Mouse (Mus musculus) right cerebral cortex, postnatal 14 days (tissue): ENCODE measurements at regions not wholly inside any gene's neighbourhood (a gene's known extent, or its start where the extent isn't known, plus 50 kb on each side); places are given as distances from the start of the nearest gene placed in this dataset.
A peak's percentile ranks its signal among the peaks of the same experiment; 100 is the strongest.

ENCODE experiments used
- DNase-seq: peaks from one replicate; pipeline ENCODE4 v3.0.0; 2022

DNA sequence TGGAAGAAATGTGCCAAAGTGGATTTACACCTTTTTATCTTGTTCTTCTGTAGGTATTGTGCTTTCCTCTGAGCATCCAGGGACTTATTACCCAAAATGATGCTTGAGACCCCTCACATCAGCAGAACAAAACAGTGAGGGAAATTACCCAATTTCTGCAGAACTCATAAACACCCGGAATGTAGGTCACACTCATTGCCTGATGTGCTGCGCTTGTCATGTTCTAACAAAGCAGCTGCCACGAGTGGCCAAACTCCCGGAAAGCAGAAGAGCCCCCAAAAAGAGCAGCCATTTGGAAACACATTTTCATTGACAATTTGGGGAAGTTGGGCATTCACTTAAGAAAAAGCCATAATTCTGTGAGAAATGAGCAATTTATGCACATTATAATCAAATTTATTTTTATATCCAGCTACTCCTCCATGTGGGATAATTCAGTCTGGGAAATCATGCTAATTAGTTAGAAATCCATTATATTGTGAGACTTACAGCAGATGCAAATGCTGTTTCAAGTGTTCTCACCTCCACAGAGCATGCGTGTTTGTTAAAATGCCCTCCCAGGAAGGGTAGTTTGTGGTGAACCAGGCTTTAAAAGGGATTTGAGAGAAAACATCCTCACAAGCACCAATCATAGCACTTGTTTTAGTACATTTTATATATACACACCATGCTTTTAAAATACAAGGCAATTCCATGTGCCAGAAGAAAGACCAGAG lies 931.9 kb upstream of the Klhl29 start:
- DNase-seq, result no peak

DNA sequence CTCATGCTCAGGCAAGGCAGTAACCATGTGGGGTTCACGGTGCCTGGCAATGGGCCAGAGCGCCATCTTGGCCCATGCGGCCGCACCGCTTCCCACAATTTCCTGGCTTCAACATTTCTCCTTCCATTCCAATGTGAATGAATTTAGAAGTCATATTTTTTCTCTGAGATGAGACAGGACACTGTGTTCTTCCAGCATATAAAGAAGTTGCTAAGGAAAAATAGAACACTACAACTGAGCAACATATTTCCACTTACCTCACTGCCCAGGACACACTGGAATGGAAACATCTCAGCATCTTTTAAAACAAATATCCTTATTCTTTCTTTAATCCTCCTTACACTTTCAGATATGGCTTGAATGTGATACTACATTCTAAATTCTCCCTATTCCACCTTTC lies 912.1 kb upstream of the Klhl29 start:
- peak; percentile 8 for DNase-seq

DNA sequence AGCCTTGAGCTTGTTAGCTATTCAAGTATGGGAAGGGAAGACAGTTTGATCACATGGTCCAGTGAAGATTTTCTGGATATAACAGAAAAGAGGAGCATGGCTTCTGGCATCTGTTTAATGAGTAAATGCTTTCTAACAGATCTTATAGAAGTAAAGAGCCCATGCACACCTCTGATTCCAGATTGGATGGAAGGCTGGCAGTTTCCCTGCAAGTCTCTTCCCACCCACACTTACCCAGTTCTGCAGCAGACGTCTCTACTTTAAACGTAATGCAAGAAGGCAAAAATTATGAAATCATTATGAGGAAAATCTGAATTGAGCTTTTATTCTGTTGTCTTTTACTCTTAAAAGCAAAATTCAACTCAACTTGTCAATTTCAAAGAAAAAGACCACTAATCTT lies 888.5 kb upstream of the Klhl29 start:
- DNase-seq, result peak; percentile 8
